Mouse (Mus musculus): Measurements from ENCODE around the gene Med11.

GRCm38 (mm10) chr11:70500476-70500812 lies 48.7 kb downstream of the Med11 start:
- TF ChIP-seq EP300 (optimal IDR thresholded peaks at IDR 0.05) (no peak), CTCF (IDR thresholded peaks at IDR 0.05; ENCODE audit: low read depth) (no peak)

All from stomach, postnatal 0 days (tissue).